Mouse (Mus musculus) ovary, adult 2 months (tissue): ENCODE results near the gene Muc5ac. TPM values are rescaled to one million over a fixed set of nuclear protein-coding genes. Genes with fewer than 3 reads are reported as not detected.

Source experiments
- polyA plus RNA-seq: library from polyadenylated mRNA; depleted of rRNA; stranded (reverse); fragments of >200 nt; gene quantifications from 2 replicates; pipeline ENCODE4 v1.2.3, GENCODE M21; 2012; rRNA removed

The Muc5ac gene
- 0.08 and 0.22 TPM in 2 replicates for polyA plus RNA-seq

GRCm38 (mm10) chr7:141788677-141789452 is at the start of gene Muc5ac:
TSS of gene Muc5ac (plus strand) at chr7:141788972.

GRCm38 (mm10) chr7:141838779-141839178 is 50.0 kb downstream of the Muc5ac start, which contains the start of gene Muc5b:
TSS of gene Muc5b (plus strand) at chr7:141839070.

Other genes starting within 250 kb of the Muc5ac start
- 43.5 and 47.7 TPM in 2 replicates for gene Chid1, start 249.1 kb upstream of the Muc5ac start, polyA plus RNA-seq
- gene Ap2a2, start 226.8 kb upstream of the Muc5ac start, polyA plus RNA-seq = 38.0 and 45.4 TPM in 2 replicates
- 0.06 and 0.20 TPM in 2 replicates for gene Muc6, start 133.7 kb upstream of the Muc5ac start, polyA plus RNA-seq
- gene Muc2, start 98.6 kb upstream of the Muc5ac start, polyA plus RNA-seq = 0.35 and 1.1 TPM in 2 replicates
- gene Muc5b, start 50.1 kb downstream of the Muc5ac start, polyA plus RNA-seq = 0.15 and 0.16 TPM in 2 replicates
- 82.8 and 103 TPM in 2 replicates for gene Tollip, start 129.5 kb downstream of the Muc5ac start, polyA plus RNA-seq
- gene Brsk2, start 160.8 kb downstream of the Muc5ac start, polyA plus RNA-seq = 0.89 and 1.2 TPM in 2 replicates